Mouse (Mus musculus) small intestine, adult 2 months (tissue): ENCODE measurements around the gene Pard3.

Source experiments
- CTCF ChIP-seq: fragments of 200-500 bp; IDR thresholded peaks from 2 replicates; pipeline ENCODE4 v1.5.1; 2012; ENCODE audit warnings: low read depth, mild to moderate bottlenecking, control low read depth, inconsistent platforms, low read length, moderate library complexity, mixed read lengths; ENCODE audit not compliant: insufficient replicate concordance, insufficient read length; ENCODE audit errors: extremely low read depth
- POLR2A ChIP-seq: fragments of 200-500 bp; IDR thresholded peaks from 2 replicates; pipeline ENCODE4 v1.6.1; 2012; ENCODE audit warnings: low read depth, mild to moderate bottlenecking, control low read depth, inconsistent platforms, low read length, moderate library complexity

DNA sequence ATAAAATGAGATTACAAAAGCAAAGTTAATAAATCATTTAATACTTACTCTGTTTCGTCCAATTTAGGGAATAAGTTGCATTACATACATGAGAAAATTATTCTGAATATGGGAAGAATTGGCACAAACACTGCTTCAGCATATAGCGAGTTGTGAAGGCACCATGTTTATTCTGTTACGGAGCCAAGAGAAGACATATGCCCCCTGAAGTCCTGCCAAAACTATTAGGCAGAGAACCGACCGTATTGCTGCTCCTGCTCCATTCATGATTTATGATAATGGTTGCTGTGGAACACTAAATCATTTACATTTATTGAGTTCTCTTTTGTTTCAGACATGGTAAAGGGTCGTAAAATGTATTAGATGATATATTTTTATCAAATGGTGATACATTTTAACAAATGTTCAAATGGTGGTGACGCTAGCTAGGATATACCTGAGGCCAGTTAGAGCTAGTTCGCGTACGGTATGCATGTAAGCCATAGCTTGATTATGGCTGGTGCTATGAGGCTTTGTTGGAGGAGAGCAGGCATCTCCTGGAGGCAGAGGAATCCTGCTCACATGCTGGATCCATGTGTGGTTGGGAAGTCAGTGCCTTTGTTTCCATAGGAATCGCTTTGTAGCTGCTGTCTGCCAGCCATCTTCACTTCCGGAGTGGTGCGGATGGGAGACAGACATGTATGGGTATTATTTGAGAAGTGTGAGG, 360.7 kb downstream of the Pard3 start:
- TF ChIP-seq CTCF (no peak), POLR2A (no peak)
